In the genomic region with DNA sequence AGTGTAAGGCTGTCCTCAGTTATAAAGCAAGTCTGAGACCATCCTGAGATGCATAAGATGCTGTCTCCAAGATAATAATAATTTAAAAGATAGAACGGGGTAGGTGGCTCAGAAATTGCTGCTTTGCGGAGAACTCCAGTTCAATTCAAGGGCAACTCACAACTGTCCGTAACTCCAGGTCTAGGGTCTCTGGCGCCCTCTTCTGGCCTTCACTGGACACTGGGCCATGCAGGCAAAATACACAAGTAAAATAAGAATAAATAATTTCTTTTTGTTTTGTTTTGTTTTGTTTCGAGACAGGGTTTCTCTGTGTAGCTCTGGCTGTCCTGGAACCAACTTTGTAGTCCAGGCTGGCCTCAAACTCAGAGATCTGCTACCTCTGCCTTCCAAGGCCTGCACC, we compare ENCODE assay signal across 9 mouse cellular contexts. TPM values are rescaled to one million over a fixed set of nuclear protein-coding genes. Genes with fewer than 3 reads are reported as not detected.
DNase-seq lines count a peak whose midpoint lies in the region; ATAC-seq lines count a peak whose summit lies in the region.
"Had no signal": no experiment of that assay in that cellular context is flagged by ENCODE, and none has a peak within 500 bp of the region (broad histone marks: within the 10 kb centered on the region; RNA-seq: fewer than 3 reads in every experiment).

No protein-coding gene starts in this region.

- peak; percentile 73 for DNase-seq in gastrocnemius, adult 18-20 months (ENCODE audit: low spot score)
- DNase-seq in gastrocnemius, postnatal 25 days: no peak
- DNase-seq in right cerebral cortex, postnatal 10 days (ENCODE audit: low spot score in 2 of 2): peak; percentile 46 to 73
- DNase-seq in right cerebral cortex, postnatal 25 days: no peak
- peak; percentile 51 for DNase-seq in c-Kit-positive CD71-positive TER-119-positive erythroid progenitor cells, embryonic 14.5 days (ENCODE audit: low spot score)
- DNase-seq in thymus, postnatal 36 days: peak; percentile 55 to 66

- ATAC-seq in hematopoietic stem cell, adult 5-6 weeks (replicated peaks in 1 of 2; ENCODE audit: insufficient read depth in 1 of 2, low FRiP score in 2 of 2, low TSS enrichment in 1 of 2, low read depth in 1 of 2, poor library complexity in 2 of 2, severe bottlenecking in 2 of 2): peak; percentile 69; a peak in 2 of 4 replicates
- ATAC-seq in megakaryocyte, adult 5-6 weeks (ENCODE audit: poor library complexity, severe bottlenecking): 0 out of 2 replicates have a peak, but pooled peaks have one; percentile 40

RNA-seq across cellular contexts. Expression of gene Extl1, which starts 4.7 kb away (rescaled TPM):
- total RNA-seq in gastrocnemius, adult 18-20 months (2021): 10 to 100 TPM; 25.5 to 31.9 TPM
- total RNA-seq in gastrocnemius, postnatal 25 days (2021): 10 to 100 TPM; 25.5 to 29.2 TPM
- 0.20 and 0.50 TPM in 2 replicates for total RNA-seq in hematopoietic stem cell, adult 5-6 weeks (2017)
- 0.04 TPM in 1 of 2 replicates, not detected in the other for total RNA-seq in megakaryocyte, adult 5-6 weeks (2015)
- total RNA-seq in megakaryocyte, adult 5-6 weeks (2017): not detected in 2 replicates

RNA-seq across cellular contexts. Expression of gene Pafah2, which starts 7.7 kb away (rescaled TPM):
- total RNA-seq in gastrocnemius, adult 18-20 months (2021): 1 to 10 TPM; 2.5 to 2.6 TPM
- total RNA-seq in gastrocnemius, postnatal 25 days (2021): 1 to 10 TPM; 3.2 TPM
- total RNA-seq in hematopoietic stem cell, adult 5-6 weeks (2017): 15.7 and 25.3 TPM in 2 replicates
- total RNA-seq in megakaryocyte, adult 5-6 weeks (2015): 4.6 and 5.9 TPM in 2 replicates
- total RNA-seq in megakaryocyte, adult 5-6 weeks (2017): 5.5 and 6.3 TPM in 2 replicates

RNA-seq across cellular contexts. Expression of gene Slc30a2, which starts 45.4 kb away (rescaled TPM):
- 10 to 100 TPM in 1 of 2 experiments, 1 to 10 TPM in 1; 5.4 to 12.7 TPM for total RNA-seq in gastrocnemius, adult 18-20 months (2021)
- total RNA-seq in gastrocnemius, postnatal 25 days (2021): 1 to 10 TPM; 1.4 to 7.2 TPM
- not detected in 2 replicates for total RNA-seq in hematopoietic stem cell, adult 5-6 weeks (2017)
- 0.11 and 0.18 TPM in 2 replicates for total RNA-seq in megakaryocyte, adult 5-6 weeks (2015)
- total RNA-seq in megakaryocyte, adult 5-6 weeks (2017): 0.22 TPM in 1 of 2 replicates, not detected in the other
- total RNA-seq: left cerebral cortex, postnatal 10 days had no signal

Comparison
In these comparisons a context has a peak if more than half of its experiments do, and no peak if none do; other contexts are left out.
1. DNase-seq: peak in gastrocnemius, adult 18-20 months (single experiment), right cerebral cortex, postnatal 10 days (2 of 2), c-Kit-positive CD71-positive TER-119-positive erythroid progenitor cells, embryonic 14.5 days (single experiment) and thymus, postnatal 36 days (2 of 2); none in gastrocnemius, postnatal 25 days (single experiment) and right cerebral cortex, postnatal 25 days (single experiment).
2. RNA of gene Extl1, which starts 4.7 kb away (total RNA-seq): 25.5 to 31.9 TPM in gastrocnemius, adult 18-20 months and 25.5 to 29.2 TPM in gastrocnemius, postnatal 25 days; 0.20 to 0.50 TPM in hematopoietic stem cell, adult 5-6 weeks and 0.04 TPM in megakaryocyte, adult 5-6 weeks; every median in the first group is over 10 times any median in the second.